Mouse (Mus musculus) heart, embryonic 15.5 days (tissue): ENCODE data around the gene Mphosph9. TPM values are rescaled to one million over a fixed set of nuclear protein-coding genes. Genes with fewer than 3 reads are reported as not detected.

Experiments used
- polyA plus RNA-seq: library from polyadenylated mRNA; unstranded; fragments of >200 nt; fragmentation: Nextera tagmentation; extraction: Ambion mirVana; gene quantifications from 2 replicates; pipeline ENCODE4 v1.2.1, GENCODE M21; 2015

The Mphosph9 gene
- polyA plus RNA-seq, 1 experiment from 2014 or later = 10.2 TPM

Other genes with a start within 250 kb of the Mphosph9 start
- gene Abcb9, start 232.2 kb downstream of the Mphosph9 start, polyA plus RNA-seq = 1.7 and 4.9 TPM in 2 replicates
- gene Ogfod2, start 215.7 kb downstream of the Mphosph9 start, polyA plus RNA-seq = 18.2 and 22.3 TPM in 2 replicates
- gene Arl6ip4, start 211.9 kb downstream of the Mphosph9 start, polyA plus RNA-seq = 67.6 and 75.3 TPM in 2 replicates
- 4.9 and 7.9 TPM in 2 replicates for gene Pitpnm2, start 78.2 kb downstream of the Mphosph9 start, polyA plus RNA-seq
- 17.4 and 19.0 TPM in 2 replicates for gene 2810006K23Rik, start 117 bp upstream of the Mphosph9 start, polyA plus RNA-seq
- gene Cdk2ap1, start 35.1 kb upstream of the Mphosph9 start, polyA plus RNA-seq = 87.9 and 109 TPM in 2 replicates
- 57.8 and 65.5 TPM in 2 replicates for gene Sbno1, start 98.0 kb upstream of the Mphosph9 start, polyA plus RNA-seq
- gene Kmt5a, start 112.0 kb upstream of the Mphosph9 start, polyA plus RNA-seq = 63.3 and 74.6 TPM in 2 replicates
- gene Rilpl2, start 150.4 kb upstream of the Mphosph9 start, polyA plus RNA-seq = 15.0 and 20.9 TPM in 2 replicates
- gene Snrnp35, start 155.2 kb upstream of the Mphosph9 start, polyA plus RNA-seq = 19.2 and 20.7 TPM in 2 replicates
- 26.5 and 27.8 TPM in 2 replicates for gene Rilpl1, start 203.4 kb upstream of the Mphosph9 start, polyA plus RNA-seq
- gene Tmed2, start 212.7 kb upstream of the Mphosph9 start, polyA plus RNA-seq = 409 and 423 TPM in 2 replicates
- 6.7 and 8.7 TPM in 2 replicates for gene Ddx55, start 224.9 kb upstream of the Mphosph9 start, polyA plus RNA-seq